Mouse (Mus musculus) testis, postnatal 10 days (tissue): ENCODE measurements around the gene Tbc1d24.
"Not testable (repeated sequence)": the region's sequence is repeated elsewhere in the genome, so short reads cannot be mapped to it uniquely, and the experiment has no call there.

ENCODE experiments used
- DNase-seq: peaks from one replicate; pipeline ENCODE4 v3.0.0; 2021; ENCODE audit warnings: low spot score

Gene Tbc1d24

GRCm38 (mm10) chr17:24149421-24149820 is 55.9 kb downstream of the Tbc1d24 start:
- DNase-seq = no peak

GRCm38 (mm10) chr17:24142897-24143296 is 62.5 kb downstream of the Tbc1d24 start:
- no peak for DNase-seq

- DNase-seq = peak; percentile 97
These were observed 63.9 kb downstream of the Tbc1d24 start for GRCm38 (mm10) chr17:24141425-24141920.

GRCm38 (mm10) chr17:24140845-24141424 is 64.4 kb downstream of the Tbc1d24 start:
- peak; percentile 57 for DNase-seq

GRCm38 (mm10) chr17:24139968-24140367 is 65.4 kb downstream of the Tbc1d24 start:
- DNase-seq = no peak

GRCm38 (mm10) chr17:24139256-24139655 is 66.1 kb downstream of the Tbc1d24 start:
- no peak for DNase-seq

- DNase-seq = no peak
These were observed 68.0 kb downstream of the Tbc1d24 start for GRCm38 (mm10) chr17:24137226-24137880.

- DNase-seq = no peak
These were observed 71.3 kb downstream of the Tbc1d24 start for GRCm38 (mm10) chr17:24134062-24134461.

- not testable (repeated sequence) for DNase-seq
These were observed 72.4 kb downstream of the Tbc1d24 start for GRCm38 (mm10) chr17:24132919-24133318.

- DNase-seq = no peak
These were observed 73.8 kb downstream of the Tbc1d24 start for GRCm38 (mm10) chr17:24131570-24131969.

GRCm38 (mm10) chr17:24129246-24129645 is 76.1 kb downstream of the Tbc1d24 start:
- DNase-seq = not testable (repeated sequence)

- no peak for DNase-seq
These were observed 77.8 kb downstream of the Tbc1d24 start for GRCm38 (mm10) chr17:24127592-24127991.

- DNase-seq = no peak
These were observed 78.6 kb downstream of the Tbc1d24 start for GRCm38 (mm10) chr17:24126801-24127200.
